Mouse (Mus musculus) hindbrain, embryonic 14.5 days (tissue): ENCODE results near the gene Mark3. TPM values are rescaled to one million over a fixed set of nuclear protein-coding genes. Genes with fewer than 3 reads are reported as not detected.
A peak's percentile ranks its signal among the peaks of the same experiment; 100 is the strongest.

Experiments used
- ATAC-seq: fragments of 200-750 bp; cut with Nextera tagmentation; 2 replicates; pipeline ENCODE4 v1.8.0; 2017; ENCODE audit warnings: moderate number of reproducible peaks, mild to moderate bottlenecking, moderate TSS enrichment, moderate library complexity; ENCODE audit not compliant: low FRiP score
- DNase-seq: peaks from one replicate; pipeline ENCODE4 v3.0.0-alpha.2; 2015; ENCODE audit warnings: low spot score
- H3K27ac ChIP-seq: fragments of 300-500 bp; sonication (generic); 2 replicates; pipeline ENCODE4 v1.5.1; 2014; ENCODE audit warnings: mild to moderate bottlenecking, moderate library complexity
- H3K27me3 ChIP-seq: fragments of 300-500 bp; sonication (generic); 2 replicates; pipeline ENCODE4 v1.6.1; 2014; ENCODE audit warnings: mild to moderate bottlenecking, low read length, mixed read lengths; ENCODE audit not compliant: control insufficient read depth, insufficient read depth
- H3K36me3 ChIP-seq: fragments of 300-500 bp; sonication (generic); replicated peaks from 2 replicates; pipeline ENCODE4 v1.6.1; 2014; ENCODE audit not compliant: control insufficient read depth, insufficient read depth
- H3K4me1 ChIP-seq: fragments of 300-500 bp; sonication (generic); replicated peaks from 2 replicates; pipeline ENCODE4 v1.6.1; 2014; ENCODE audit warnings: antibody characterized with exemption, low read length, mixed read lengths; ENCODE audit not compliant: control insufficient read depth, insufficient read depth
- H3K4me2 ChIP-seq: fragments of 300-500 bp; sonication (generic); replicated peaks from 2 replicates; pipeline ENCODE4 v1.6.1; 2014; ENCODE audit warnings: mild to moderate bottlenecking, moderate library complexity
- H3K4me3 ChIP-seq: fragments of 300-500 bp; sonication (generic); replicated peaks from 2 replicates; pipeline ENCODE4 v1.5.1; 2014; ENCODE audit warnings: mild to moderate bottlenecking, low read length
- H3K9ac ChIP-seq: fragments of 300-500 bp; sonication (generic); 2 replicates; pipeline ENCODE4 v1.6.1; 2014
- H3K9me3 ChIP-seq: fragments of 300-500 bp; sonication (generic); 2 replicates; pipeline ENCODE4 v1.6.1; 2016; ENCODE audit warnings: low read length; ENCODE audit not compliant: control insufficient read depth
- WGBS: fragments of 180-500 bp; shearing (Covaris S2); extraction: QIAGEN DNeasy Blood & Tissue Kit; methylation state at CpG from one replicate; pipeline ENCODE4 v1.1.7; 2014; 5-methylcytosine and 5-hydroxymethylcytosine counted together
- polyA plus RNA-seq: library from polyadenylated mRNA; unstranded; fragments of >200 nt; fragmentation: Nextera tagmentation; extraction: Ambion mirVana; gene quantifications from 2 replicates; pipeline ENCODE4 v1.2.1, GENCODE M21; 2014

Gene Mark3
- polyA plus RNA-seq, 1 experiment from 2014 or later: 76.4 TPM

DNA sequence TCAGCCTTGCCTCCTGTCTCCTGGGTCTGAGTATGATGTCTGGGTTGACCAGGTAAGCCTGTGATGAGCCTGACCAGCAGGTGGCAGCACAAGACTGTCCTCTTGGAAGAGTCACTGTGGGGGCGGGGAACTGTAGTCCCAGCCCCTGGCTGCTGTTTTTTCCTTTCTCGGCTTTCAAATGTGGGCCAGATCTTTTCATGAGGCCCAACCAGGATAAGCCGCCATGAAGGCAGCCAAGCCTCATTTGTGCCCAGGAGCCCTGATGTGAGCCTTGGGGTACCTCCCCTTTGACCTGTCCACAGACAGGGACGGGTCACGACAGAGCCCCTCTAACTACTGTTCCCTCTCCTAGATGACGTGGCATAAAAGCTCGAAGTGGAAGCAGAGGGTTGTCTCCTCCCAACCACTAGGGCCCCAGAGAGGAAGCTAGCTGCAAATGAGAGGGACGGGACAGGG is 94.2 kb downstream of the Mark3 start:
- Histone ChIP-seq H3K36me3 (peaks cover 29% of the 10 kb centered on the region), H3K27ac (peak overlapping the region; percentile 94), H3K9ac (peak overlapping the region; percentile 99), H3K4me1 (peaks cover 28% of the 10 kb centered on the region), H3K27me3 (no peaks in the 10 kb centered on the region), H3K9me3 (no peaks in the 10 kb centered on the region), H3K4me3 (peak overlapping the region; percentile 96; the same call in 1 of the 2 replicates), H3K4me2 (peak overlapping the region; percentile 95)
- ATAC-seq: peak; percentile 52
- WGBS: 2% methylated on average over 8 of the region's 8 CpGs
- DNase-seq: peak; percentile 98

DNA sequence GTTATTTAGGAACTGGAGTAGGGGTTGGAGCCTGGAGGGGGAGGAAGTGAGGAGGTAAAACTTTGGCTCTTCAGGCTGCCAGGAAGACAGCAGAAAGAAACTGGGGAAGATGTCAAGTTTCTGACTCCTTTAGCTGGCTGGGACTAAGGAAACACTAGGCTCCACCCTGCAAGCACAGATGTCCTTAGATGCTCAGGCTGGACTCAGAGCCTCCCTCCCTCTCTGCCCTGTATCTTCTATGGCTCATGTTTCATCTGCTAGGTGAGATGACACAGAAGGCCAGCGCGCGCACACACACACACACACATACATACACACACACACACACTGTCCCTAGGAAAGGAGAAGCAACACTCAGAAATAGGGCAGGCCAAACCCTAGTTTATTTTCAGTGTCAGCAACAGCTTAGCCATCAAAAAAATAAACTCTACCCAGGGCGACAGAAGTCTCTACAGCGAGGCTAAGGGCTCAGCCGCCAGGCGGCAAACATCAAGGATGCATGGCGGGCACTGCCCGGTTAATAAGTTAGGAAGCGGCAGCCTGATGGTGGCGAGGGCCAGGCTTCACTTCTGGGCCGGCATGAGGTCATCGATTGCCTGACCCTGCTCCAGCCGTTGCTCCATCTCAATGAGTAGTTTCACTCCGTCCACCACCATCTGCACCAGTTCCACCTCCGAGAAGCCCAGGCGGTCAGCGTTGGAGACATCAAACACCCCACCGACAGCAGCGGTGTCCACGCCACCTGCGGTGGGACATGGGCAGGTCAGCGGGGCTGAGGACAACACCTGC is 94.9 kb downstream of the Mark3 start:
- H3K4me2 ChIP-seq: peak overlapping the region; percentile 95
- 46% methylated on average over 23 of the region's 23 CpGs for WGBS
- peak overlapping the region; percentile 94 for H3K27ac ChIP-seq
- ATAC-seq (no peak), DNase-seq (no peak)
- H3K9me3 ChIP-seq: no peaks in the 10 kb centered on the region
- H3K4me3 ChIP-seq: peak overlapping the region; percentile 96
- H3K4me1 ChIP-seq: peaks cover 28% of the 10 kb centered on the region
- H3K36me3 ChIP-seq: peaks cover 29% of the 10 kb centered on the region
- H3K9ac ChIP-seq: peak overlapping the region; percentile 99
- H3K27me3 ChIP-seq: no peaks in the 10 kb centered on the region

DNA sequence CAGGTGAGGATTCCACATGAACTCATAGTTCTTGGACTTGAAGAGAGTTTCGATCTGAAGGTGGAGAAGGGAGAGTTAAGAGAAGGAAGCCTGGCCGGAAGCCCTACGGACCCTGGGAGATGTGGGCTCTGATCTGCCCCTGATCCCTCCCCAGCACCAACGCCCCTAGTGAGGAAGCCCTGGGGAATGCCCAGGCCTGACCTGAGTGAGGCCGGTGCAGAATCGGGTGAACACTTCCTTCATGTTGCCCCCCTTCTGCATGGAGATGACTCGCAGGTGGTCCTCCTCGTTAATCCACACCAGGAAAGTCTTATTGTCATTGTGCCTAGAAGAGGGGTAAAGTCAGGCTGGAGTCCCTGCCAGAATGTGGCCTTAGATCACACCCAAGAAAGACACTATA is 95.6 kb downstream of the Mark3 start:
- H3K4me3 ChIP-seq: peak overlapping the region; percentile 96
- WGBS: 36% methylated on average over 8 of the region's 8 CpGs

DNA sequence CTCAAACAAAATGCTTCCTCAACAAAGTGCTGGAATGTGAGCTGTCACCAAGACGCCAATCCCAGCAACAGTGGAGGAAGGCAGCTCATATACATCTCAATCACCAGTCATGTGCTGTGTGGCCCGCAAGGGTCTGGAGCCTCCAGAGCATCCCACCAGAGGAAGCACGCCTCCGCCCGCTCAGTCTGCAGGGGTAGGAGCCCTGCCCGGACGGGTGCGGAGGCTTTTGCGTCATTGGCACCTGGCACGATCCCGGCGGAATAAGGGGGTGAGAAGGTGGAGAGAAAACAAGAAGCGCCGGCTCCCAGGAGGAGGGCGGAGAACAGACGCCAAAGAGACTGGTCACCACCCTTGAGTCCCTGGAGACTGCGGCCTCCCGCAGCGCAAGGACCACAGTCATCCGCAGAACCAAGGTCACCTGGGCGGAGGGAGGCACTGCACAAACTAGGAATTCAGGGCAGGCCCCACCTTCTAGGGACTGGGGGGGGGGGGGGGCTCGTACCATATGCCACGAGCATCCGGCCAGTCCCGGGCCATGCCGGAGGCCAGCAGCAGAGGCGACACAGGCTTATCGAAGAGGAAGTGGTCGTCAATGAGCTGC is 96.1 kb downstream of the Mark3 start:
- Histone ChIP-seq H3K27ac (peak overlapping the region; percentile 94), H3K27me3 (no peaks in the 10 kb centered on the region), H3K9ac (peak overlapping the region; percentile 99), H3K4me3 (peak overlapping the region; percentile 96), H3K4me1 (peaks cover 28% of the 10 kb centered on the region), H3K4me2 (peak overlapping the region; percentile 95), H3K9me3 (no peaks in the 10 kb centered on the region), H3K36me3 (peaks cover 29% of the 10 kb centered on the region)
- WGBS: 2% methylated on average over 28 of the region's 29 CpGs
- DNase-seq (no peak), ATAC-seq (no peak)

More for the DNA sequence above, 95.6 kb downstream of the Mark3 start:
- no peaks in the 10 kb centered on the region for H3K9me3 ChIP-seq
- no peak for ATAC-seq
- no peaks in the 10 kb centered on the region for H3K27me3 ChIP-seq
- no peak for DNase-seq
- H3K36me3 ChIP-seq: peaks cover 29% of the 10 kb centered on the region
- peak overlapping the region; percentile 99 for H3K9ac ChIP-seq
- peak overlapping the region; percentile 95 for H3K4me2 ChIP-seq
- H3K27ac ChIP-seq: peak overlapping the region; percentile 94; the same call in 1 of the 2 replicates
- H3K4me1 ChIP-seq: peaks cover 28% of the 10 kb centered on the region

DNA sequence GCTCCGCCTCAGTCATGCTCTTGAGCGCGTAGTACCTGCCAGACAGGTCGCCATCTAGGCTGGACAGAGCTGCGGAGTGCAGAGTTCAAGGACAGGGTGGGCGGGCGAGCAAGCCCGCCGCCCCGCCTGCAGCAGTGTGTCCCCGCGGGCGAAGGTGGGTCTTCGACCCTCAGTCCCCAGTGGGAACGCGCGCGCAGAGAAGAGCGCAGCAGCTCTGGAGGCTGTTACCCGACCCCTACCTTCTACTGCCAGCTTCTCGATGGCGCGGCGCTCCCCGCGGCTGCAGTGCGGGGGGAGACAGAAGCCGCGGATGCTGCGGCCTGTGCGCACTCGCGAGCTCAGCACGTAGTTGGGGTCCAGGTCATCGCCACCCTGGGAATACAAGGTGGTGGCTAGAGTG is 96.7 kb downstream of the Mark3 start:
- H3K4me1 ChIP-seq: peaks cover 28% of the 10 kb centered on the region
- no peaks in the 10 kb centered on the region for H3K9me3 ChIP-seq
- peaks cover 29% of the 10 kb centered on the region for H3K36me3 ChIP-seq
- peak overlapping the region; percentile 95 for H3K4me2 ChIP-seq
- peak overlapping the region; percentile 94 for H3K27ac ChIP-seq
- DNase-seq (no peak), ATAC-seq (peak; percentile 18; the same call in 1 of the 2 replicates)
- H3K4me3 ChIP-seq: peak overlapping the region; percentile 96
- under 1% methylated on average over 35 of the region's 35 CpGs for WGBS
- peak overlapping the region; percentile 99 for H3K9ac ChIP-seq
- H3K27me3 ChIP-seq: no peaks in the 10 kb centered on the region

DNA sequence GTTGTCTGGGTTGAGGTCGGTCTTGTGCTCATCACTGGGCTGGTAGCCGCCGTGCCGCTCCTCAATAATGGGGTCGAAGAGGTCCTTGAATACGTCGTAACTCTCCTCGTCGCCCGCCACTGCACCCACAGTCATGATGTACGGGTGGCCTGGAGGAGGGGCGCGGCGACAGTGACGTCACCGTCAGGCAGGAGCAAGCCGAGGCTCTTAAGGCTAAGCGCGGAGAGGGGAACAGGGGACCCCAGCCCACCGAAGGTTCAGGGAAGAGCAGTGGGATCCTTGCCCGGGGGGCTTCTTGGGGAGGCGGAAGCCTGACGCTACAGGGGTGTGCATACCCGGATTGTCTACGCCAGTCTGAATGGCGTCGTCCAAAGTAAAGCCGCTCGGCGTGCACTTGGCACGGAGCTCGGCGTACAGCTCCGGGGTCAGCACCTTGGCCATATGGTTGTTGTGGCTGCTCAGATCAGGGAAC is 97.1 kb downstream of the Mark3 start:
- Histone ChIP-seq H3K27ac (peak overlapping the region; percentile 94), H3K27me3 (no peaks in the 10 kb centered on the region), H3K4me1 (peaks cover 28% of the 10 kb centered on the region), H3K9me3 (no peaks in the 10 kb centered on the region), H3K9ac (peak overlapping the region; percentile 99), H3K36me3 (peaks cover 29% of the 10 kb centered on the region), H3K4me3 (peak overlapping the region; percentile 96), H3K4me2 (peak overlapping the region; percentile 95)
- peak; percentile 49 for ATAC-seq
- WGBS: under 1% methylated on average over 34 of the region's 34 CpGs
- peak; percentile 74 for DNase-seq

DNA sequence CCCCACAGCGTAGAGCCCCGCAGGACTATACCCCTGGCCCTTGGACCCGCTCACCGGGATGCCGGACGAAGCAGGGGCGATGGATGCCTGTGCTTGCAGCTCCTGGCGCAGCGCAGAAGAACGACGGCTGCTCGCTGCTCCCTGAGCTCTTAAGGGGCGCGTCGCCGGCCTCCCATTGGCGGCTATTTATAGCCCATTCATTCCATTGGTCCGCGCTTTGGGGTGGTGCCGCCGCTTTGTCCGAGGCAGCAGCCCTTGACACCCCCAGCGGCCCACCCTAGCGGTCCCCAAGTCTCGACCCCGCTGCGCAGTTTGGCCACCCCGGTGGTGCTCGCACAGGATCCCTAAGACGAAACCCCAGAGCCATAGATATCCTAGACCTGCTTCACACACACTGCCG is 97.9 kb downstream of the Mark3 start, which contains the start of gene Ckb:
TSS of gene Ckb (minus strand) at position 163 of the 400 bp plus-strand sequence.
- peak within 1 kb of the TSS; percentile 95 for H3K4me2 ChIP-seq
- peaks cover 29% of the 10 kb centered on the region for H3K36me3 ChIP-seq
- H3K9ac ChIP-seq: peak within 1 kb of the TSS; percentile 99
- under 1% methylated on average over 28 of the region's 31 CpGs for WGBS
- peak within 1 kb of the TSS; percentile 96 for H3K4me3 ChIP-seq
- peak within 1 kb of the TSS; percentile 94 for H3K27ac ChIP-seq
- no peaks in the 10 kb centered on the region for H3K27me3 ChIP-seq
- peaks cover 30% of the 10 kb centered on the region for H3K4me1 ChIP-seq
- ATAC-seq (peak; percentile 87), DNase-seq (peak; percentile 92)
- no peaks in the 10 kb centered on the region for H3K9me3 ChIP-seq

DNA sequence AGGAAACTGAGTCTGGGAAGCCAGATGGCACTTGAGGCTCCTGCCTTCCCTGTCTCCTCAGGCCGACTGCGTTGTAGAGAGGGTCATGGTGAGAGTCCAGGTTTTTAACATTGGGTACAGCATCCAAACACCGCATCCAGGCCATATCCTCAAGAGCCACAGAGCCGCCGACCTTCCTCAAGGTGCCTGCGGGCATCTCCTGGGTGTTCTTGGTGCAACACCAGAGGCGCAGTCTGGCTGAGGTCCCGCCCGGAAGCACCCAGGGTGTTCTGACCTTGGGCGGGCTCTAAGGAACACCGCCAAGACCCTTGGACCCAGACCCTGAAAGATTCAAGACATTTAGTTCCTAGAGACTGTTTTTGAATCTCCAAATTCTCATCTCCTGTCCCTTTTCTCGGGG is 98.3 kb downstream of the Mark3 start:
- Histone ChIP-seq H3K9ac (peak overlapping the region; percentile 99), H3K4me3 (peak overlapping the region; percentile 96), H3K27me3 (no peaks in the 10 kb centered on the region), H3K36me3 (peaks cover 28% of the 10 kb centered on the region), H3K4me1 (peaks cover 34% of the 10 kb centered on the region), H3K4me2 (peak overlapping the region; percentile 95), H3K27ac (peak overlapping the region; percentile 94), H3K9me3 (no peaks in the 10 kb centered on the region)
- ATAC-seq: no peak; the same call in 1 of the 2 replicates
- WGBS: 11% methylated on average over 12 of the region's 12 CpGs
- no peak for DNase-seq

DNA sequence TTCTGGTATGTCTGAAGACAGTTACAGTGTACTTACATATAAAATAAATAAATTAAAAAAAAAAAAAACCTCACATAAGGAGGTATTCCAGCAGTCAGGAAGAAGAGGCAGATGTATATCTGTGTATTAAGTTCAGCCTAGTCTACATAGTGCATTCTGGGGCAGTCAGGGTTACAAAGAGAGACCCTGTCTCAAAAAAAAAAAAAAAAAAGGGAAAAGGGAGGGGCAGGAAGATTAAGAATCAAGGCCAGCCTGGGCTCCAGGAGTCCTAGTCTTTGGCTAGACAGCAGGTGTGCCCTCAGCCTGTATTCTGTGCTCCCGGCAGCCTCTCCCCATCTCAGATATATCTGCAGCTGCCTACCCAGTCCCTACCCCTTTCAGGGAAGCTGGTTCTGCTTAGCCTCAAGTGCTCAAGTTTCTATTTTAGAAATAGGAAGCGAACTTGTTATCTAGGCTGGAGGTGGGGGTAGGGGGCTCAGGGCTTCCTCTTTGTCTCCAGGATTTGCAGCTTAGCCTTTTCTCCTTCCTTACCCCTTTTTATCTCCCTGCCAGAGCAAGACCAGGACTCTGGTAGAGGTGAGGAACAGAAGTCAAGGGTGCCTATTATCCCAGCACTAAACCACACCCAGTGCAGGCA is 100.6 kb downstream of the Mark3 start:
- ATAC-seq (no peak), DNase-seq (no peak)
- no peak overlapping the region for H3K4me3 ChIP-seq
- H3K27ac ChIP-seq: no peak overlapping the region
- H3K36me3 ChIP-seq: peaks cover 8% of the 10 kb centered on the region
- 70% methylated on average over 2 of the region's 2 CpGs for WGBS
- no peaks in the 10 kb centered on the region for H3K9me3 ChIP-seq
- H3K27me3 ChIP-seq: no peaks in the 10 kb centered on the region
- H3K4me1 ChIP-seq: peaks cover 31% of the 10 kb centered on the region
- no peak overlapping the region for H3K4me2 ChIP-seq
- H3K9ac ChIP-seq: no peak overlapping the region
